Mouse (Mus musculus) lung, adult 2 months (tissue): ENCODE results near the gene Arpp21.

Experiments used
- CTCF ChIP-seq: fragments of 200-500 bp; IDR thresholded peaks from 2 replicates; pipeline ENCODE4 v1.5.1; 2011; ENCODE audit warnings: mild to moderate bottlenecking, low read length, control low read depth; ENCODE audit not compliant: insufficient read depth
- POLR2A ChIP-seq: fragments of 200-500 bp; IDR thresholded peaks from 2 replicates; pipeline ENCODE4 v1.6.1; 2011; ENCODE audit warnings: low read depth, mild to moderate bottlenecking, control low read depth, low read length, borderline replicate concordance; ENCODE audit errors: extremely low read depth

GRCm38 (mm10) chr9:112074872-112075271, 160.9 kb downstream of the Arpp21 start:
- no peak for TF ChIP-seq POLR2A
- TF ChIP-seq CTCF: no peak
